Mouse (Mus musculus) intestine, embryonic 16.5 days (tissue): ENCODE results near the gene Tspyl3. TPM values are rescaled to one million over a fixed set of nuclear protein-coding genes. Genes with fewer than 3 reads are reported as not detected.

Experiments
- ATAC-seq: fragments of 200-750 bp; cut with Nextera tagmentation; 2 replicates; pipeline ENCODE4 v1.8.0; 2017; ENCODE audit warnings: moderate TSS enrichment, moderate library complexity
- H3K27ac ChIP-seq: fragments of 300-500 bp; sonication (generic); 2 replicates; pipeline ENCODE4 v1.5.1; 2014; ENCODE audit warnings: mild to moderate bottlenecking, low read length
- H3K27me3 ChIP-seq: fragments of 300-500 bp; sonication (generic); replicated peaks from 2 replicates; pipeline ENCODE4 v1.6.1; 2014; ENCODE audit warnings: low read length, control low read depth, mixed read lengths; ENCODE audit not compliant: control insufficient read depth, insufficient read depth
- H3K36me3 ChIP-seq: fragments of 300-500 bp; sonication (generic); 2 replicates; pipeline ENCODE4 v1.6.1; 2014; ENCODE audit warnings: low read length, control low read depth; ENCODE audit not compliant: control insufficient read depth, insufficient read depth
- H3K4me1 ChIP-seq: fragments of 300-500 bp; sonication (generic); 2 replicates; pipeline ENCODE4 v1.6.1; 2014; ENCODE audit warnings: low read length, control low read depth, mixed read lengths; ENCODE audit not compliant: control insufficient read depth, insufficient read depth
- H3K4me2 ChIP-seq: fragments of 300-500 bp; sonication (generic); 2 replicates; pipeline ENCODE4 v1.6.1; 2014; ENCODE audit warnings: low read depth, low read length, control low read depth
- H3K4me3 ChIP-seq: fragments of 300-500 bp; sonication (generic); 2 replicates; pipeline ENCODE4 v1.5.1; 2014; ENCODE audit warnings: mild to moderate bottlenecking, low read length
- H3K9ac ChIP-seq: fragments of 300-500 bp; sonication (generic); 2 replicates; pipeline ENCODE4 v1.6.1; 2014; ENCODE audit warnings: low read depth, low read length
- H3K9me3 ChIP-seq: fragments of 300-500 bp; sonication (generic); 2 replicates; pipeline ENCODE4 v1.6.1; 2016; ENCODE audit warnings: low read length, control low read depth; ENCODE audit not compliant: control insufficient read depth
- WGBS: fragments of 180-500 bp; shearing (Covaris S2); extraction: QIAGEN DNeasy Blood & Tissue Kit; methylation state at CpG from one replicate; pipeline ENCODE4 v1.1.7; 2014; 5-methylcytosine and 5-hydroxymethylcytosine counted together
- polyA plus RNA-seq: library from polyadenylated mRNA; unstranded; fragments of >200 nt; fragmentation: Nextera tagmentation; extraction: Ambion mirVana; gene quantifications from 2 replicates; pipeline ENCODE4 v1.2.1, GENCODE M21; 2015

Gene Tspyl3
- polyA plus RNA-seq, 1 experiment from 2014 or later: 10.7 TPM

GRCm38 (mm10) chr2:153215421-153215820 lies 9.8 kb downstream of the Tspyl3 start:
- H3K4me2 ChIP-seq: no peak overlapping the region
- peaks cover 3% of the 10 kb centered on the region; the same call in 1 of the 2 replicates for H3K4me1 ChIP-seq

DNA sequence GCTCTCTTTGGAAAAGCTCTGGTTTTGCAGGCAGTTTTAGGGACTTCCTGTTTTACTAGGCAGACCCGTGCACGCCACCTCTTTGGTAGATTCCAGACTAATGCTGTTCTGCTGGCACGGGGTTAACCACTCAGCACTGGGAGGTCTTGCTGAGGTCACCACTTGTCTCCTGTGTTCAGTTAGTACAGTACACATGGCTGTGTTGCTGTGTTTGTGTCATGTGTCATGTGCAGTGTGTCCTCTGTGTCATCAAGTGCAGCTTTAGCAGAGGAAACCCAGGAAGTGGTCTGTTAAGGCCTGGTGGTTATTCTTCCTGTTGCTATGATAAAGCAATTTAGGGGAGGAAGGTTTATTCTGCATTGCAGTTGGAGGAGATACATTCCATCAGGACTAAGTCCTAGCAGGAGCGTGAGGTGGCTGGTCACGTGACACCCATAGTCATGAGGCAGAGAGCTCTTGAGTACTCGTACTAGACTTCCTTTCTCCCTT lies 10.4 kb downstream of the Tspyl3 start:
- no peaks in the 10 kb centered on the region for H3K9me3 ChIP-seq
- H3K4me1 ChIP-seq: peaks cover 3% of the 10 kb centered on the region; the same call in 1 of the 2 replicates
- 62% methylated on average over 6 of the region's 6 CpGs for WGBS
- peak overlapping the region; percentile 39 for H3K27ac ChIP-seq
- no peak overlapping the region for H3K4me3 ChIP-seq
- H3K9ac ChIP-seq: no peak overlapping the region
- ATAC-seq: no peak
- H3K27me3 ChIP-seq: no peaks in the 10 kb centered on the region
- H3K36me3 ChIP-seq: no peaks in the 10 kb centered on the region
- H3K4me2 ChIP-seq: no peak overlapping the region

More at GRCm38 (mm10) chr2:153215421-153215820, 9.8 kb downstream of the Tspyl3 start:
- WGBS: 89% methylated on average over 4 of the region's 4 CpGs
- no peaks in the 10 kb centered on the region for H3K9me3 ChIP-seq
- H3K27ac ChIP-seq: peak overlapping the region; percentile 39; the same call in 1 of the 2 replicates
- ATAC-seq: no peak
- no peak overlapping the region for H3K9ac ChIP-seq
- H3K27me3 ChIP-seq: no peaks in the 10 kb centered on the region
- no peak overlapping the region for H3K4me3 ChIP-seq
- no peaks in the 10 kb centered on the region for H3K36me3 ChIP-seq

DNA sequence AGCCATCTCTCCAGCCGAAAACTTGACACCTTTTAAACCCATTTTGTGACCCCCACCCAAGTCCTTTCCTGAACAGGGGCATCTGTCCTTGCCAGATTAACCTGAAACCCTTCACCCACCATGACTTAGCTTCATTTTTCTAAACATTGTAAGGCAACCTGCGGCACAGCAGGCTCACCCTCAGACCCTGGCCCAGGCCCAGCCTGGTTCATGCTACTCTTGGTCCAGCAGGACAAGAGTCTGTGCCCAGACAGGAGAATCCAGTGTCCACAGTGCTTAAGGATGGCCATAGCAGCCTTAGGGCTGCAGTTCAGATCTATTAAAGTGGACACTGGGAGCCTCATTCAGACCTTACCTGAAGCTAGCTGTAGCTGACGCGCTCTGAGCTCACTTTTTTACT lies 11.9 kb downstream of the Tspyl3 start:
- Histone ChIP-seq H3K9ac (no peak overlapping the region), H3K4me3 (no peak overlapping the region), H3K4me2 (no peak overlapping the region), H3K27ac (no peak overlapping the region), H3K36me3 (peaks cover 8% of the 10 kb centered on the region), H3K9me3 (no peaks in the 10 kb centered on the region), H3K27me3 (no peaks in the 10 kb centered on the region), H3K4me1 (peaks cover 3% of the 10 kb centered on the region; the same call in 1 of the 2 replicates)
- 84% methylated on average over 4 of the region's 4 CpGs for WGBS
- ATAC-seq: no peak

- Histone ChIP-seq H3K4me3 (no peak overlapping the region), H3K36me3 (peaks cover 13% of the 10 kb centered on the region), H3K27me3 (no peaks in the 10 kb centered on the region), H3K9me3 (no peaks in the 10 kb centered on the region), H3K27ac (no peak overlapping the region), H3K4me2 (no peak overlapping the region), H3K4me1 (peaks cover 3% of the 10 kb centered on the region; the same call in 1 of the 2 replicates), H3K9ac (no peak overlapping the region)
- 93% methylated on average over 5 of the region's 5 CpGs for WGBS
- ATAC-seq: no peak
These were observed 13.8 kb downstream of the Tspyl3 start for GRCm38 (mm10) chr2:153211451-153211850.

DNA sequence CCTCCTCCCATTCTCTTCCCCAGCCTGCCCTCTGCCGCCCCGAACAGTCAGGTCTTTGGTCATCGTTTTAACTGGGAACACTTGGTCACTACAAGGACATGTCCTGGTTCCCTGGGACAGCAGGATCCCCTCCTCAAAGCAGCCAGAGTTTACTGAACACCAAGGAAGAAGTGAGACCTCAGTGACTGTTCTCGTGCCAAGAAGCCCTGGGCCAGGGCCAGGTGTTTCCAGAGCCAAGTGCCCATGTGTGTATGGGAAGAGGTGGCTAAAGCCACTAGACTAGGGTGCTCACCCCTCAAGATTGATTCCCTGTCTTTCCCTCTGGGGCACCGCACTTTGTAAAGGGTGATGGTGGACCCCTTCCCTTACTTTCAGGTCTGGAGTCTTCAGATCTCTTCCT lies 16.0 kb downstream of the Tspyl3 start:
- H3K4me1 ChIP-seq: no peaks in the 10 kb centered on the region
- no peak for ATAC-seq
- no peak overlapping the region for H3K27ac ChIP-seq
- no peak overlapping the region for H3K9ac ChIP-seq
- H3K4me2 ChIP-seq: no peak overlapping the region
- peaks cover 19% of the 10 kb centered on the region for H3K36me3 ChIP-seq
- WGBS: 90% methylated on average over 5 of the region's 5 CpGs
- H3K9me3 ChIP-seq: no peaks in the 10 kb centered on the region
- H3K4me3 ChIP-seq: no peak overlapping the region
- H3K27me3 ChIP-seq: no peaks in the 10 kb centered on the region

GRCm38 (mm10) chr2:153208149-153208548 lies 17.1 kb downstream of the Tspyl3 start:
- no peak for ATAC-seq
- WGBS: 93% methylated on average over 2 of the region's 2 CpGs
- no peak overlapping the region for H3K9ac ChIP-seq
- H3K4me1 ChIP-seq: no peaks in the 10 kb centered on the region
- no peak overlapping the region for H3K27ac ChIP-seq
- no peak overlapping the region for H3K4me3 ChIP-seq
- H3K27me3 ChIP-seq: no peaks in the 10 kb centered on the region
- peaks cover 22% of the 10 kb centered on the region for H3K36me3 ChIP-seq
- H3K4me2 ChIP-seq: no peak overlapping the region
- H3K9me3 ChIP-seq: no peaks in the 10 kb centered on the region

- WGBS: 90% methylated on average over 1 of the region's 1 CpGs
- no peak overlapping the region for H3K9ac ChIP-seq
- no peaks in the 10 kb centered on the region for H3K27me3 ChIP-seq
- no peak overlapping the region for H3K4me3 ChIP-seq
- H3K9me3 ChIP-seq: no peaks in the 10 kb centered on the region
- H3K27ac ChIP-seq: no peak overlapping the region
- H3K36me3 ChIP-seq: peaks cover 26% of the 10 kb centered on the region
- no peaks in the 10 kb centered on the region for H3K4me1 ChIP-seq
- no peak overlapping the region for H3K4me2 ChIP-seq
- ATAC-seq: no peak
These were observed 22.5 kb downstream of the Tspyl3 start for GRCm38 (mm10) chr2:153202766-153203165.

DNA sequence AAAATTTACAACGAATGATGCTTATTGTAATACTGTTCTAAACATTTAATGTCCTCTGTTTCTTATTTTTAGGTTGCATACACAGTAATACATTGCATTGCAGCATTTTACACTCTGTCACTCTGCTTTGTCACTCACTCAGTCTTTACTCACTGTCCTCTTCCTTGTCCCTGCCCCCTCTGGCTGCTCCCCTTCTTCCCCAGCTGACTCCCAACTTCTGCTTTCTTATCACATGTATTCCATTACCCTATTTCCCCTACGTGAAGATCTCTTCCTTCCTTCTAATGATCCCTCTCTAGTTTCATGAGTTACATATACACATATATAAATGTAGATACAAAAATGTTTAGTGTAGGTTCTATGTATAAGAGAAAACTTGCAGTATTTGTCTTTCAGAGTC lies 26.1 kb downstream of the Tspyl3 start:
- WGBS: 85% methylated on average over 2 of the region's 2 CpGs
- H3K4me2 ChIP-seq: no peak overlapping the region
- H3K4me3 ChIP-seq: no peak overlapping the region
- H3K9ac ChIP-seq: no peak overlapping the region
- no peak for ATAC-seq
- no peak overlapping the region for H3K27ac ChIP-seq
- no peaks in the 10 kb centered on the region for H3K9me3 ChIP-seq
- peaks cover 28% of the 10 kb centered on the region for H3K36me3 ChIP-seq
- no peaks in the 10 kb centered on the region for H3K27me3 ChIP-seq
- 0 out of 2 replicates have a peak, but pooled peaks cover 3% of the 10 kb centered on the region for H3K4me1 ChIP-seq

DNA sequence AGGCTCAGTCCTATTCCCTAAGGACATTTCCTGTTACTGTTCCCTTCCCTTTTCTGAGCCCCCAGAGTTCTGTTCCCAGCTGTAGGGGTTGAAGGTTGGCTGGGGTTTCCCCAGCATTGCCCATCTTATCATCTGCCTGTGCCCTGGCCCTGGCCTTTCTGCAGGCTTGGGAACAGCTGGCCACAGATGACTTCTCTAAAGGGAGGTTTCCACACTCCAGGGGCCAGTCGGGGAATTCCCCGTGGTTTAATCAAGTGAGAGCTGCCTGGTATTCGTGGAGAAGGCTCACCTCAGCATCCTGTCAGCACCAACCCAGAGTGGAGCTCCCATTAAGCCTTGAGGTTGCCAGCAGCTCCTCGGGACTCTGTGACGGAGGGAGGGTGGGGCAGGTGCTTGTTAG lies 26.8 kb downstream of the Tspyl3 start:
- Histone ChIP-seq H3K36me3 (peaks cover 28% of the 10 kb centered on the region), H3K27ac (no peak overlapping the region), H3K4me3 (no peak overlapping the region), H3K9ac (no peak overlapping the region), H3K4me1 (0 out of 2 replicates have a peak, but pooled peaks cover 3% of the 10 kb centered on the region), H3K4me2 (no peak overlapping the region), H3K27me3 (no peaks in the 10 kb centered on the region), H3K9me3 (no peaks in the 10 kb centered on the region)
- no peak for ATAC-seq
- 79% methylated on average over 5 of the region's 5 CpGs for WGBS

GRCm38 (mm10) chr2:153194255-153194654 lies 31.0 kb downstream of the Tspyl3 start:
- H3K9me3 ChIP-seq: no peaks in the 10 kb centered on the region
- no peak overlapping the region for H3K4me3 ChIP-seq
- WGBS: 96% methylated on average over 3 of the region's 3 CpGs
- H3K4me1 ChIP-seq: 0 out of 2 replicates have a peak, but pooled peaks cover 3% of the 10 kb centered on the region
- peaks cover 29% of the 10 kb centered on the region for H3K36me3 ChIP-seq
- no peak overlapping the region for H3K4me2 ChIP-seq
- H3K27me3 ChIP-seq: no peaks in the 10 kb centered on the region
- no peak overlapping the region for H3K27ac ChIP-seq
- no peak for ATAC-seq
- no peak overlapping the region for H3K9ac ChIP-seq
